Mouse (Mus musculus) erythroblast, embryonic 14.5 days (primary cell): ENCODE data around the gene Arl11.

Experiments
- GATA1 ChIP-seq: IDR thresholded peaks from 2 replicates; pipeline ENCODE4 v1.6.1; 2012; ENCODE audit warnings: low read length, inconsistent platforms, mixed read lengths
- TAL1 ChIP-seq: IDR thresholded peaks from 3 replicates; pipeline ENCODE4 v1.6.1; 2012; ENCODE audit warnings: low read length, inconsistent platforms, mixed read lengths

GRCm38 (mm10) chr14:61320765-61321164, 11.2 kb downstream of the Arl11 start:
- no peak for TF ChIP-seq TAL1
- no peak for TF ChIP-seq GATA1
